ENCODE assay signal across 8 mouse cellular contexts in genomic region chr2:73484561-73485235, GRCm38 (mm10). TPM values are rescaled to one million over a fixed set of nuclear protein-coding genes. Genes with fewer than 3 reads are reported as not detected.
DNase-seq lines count a peak whose midpoint lies in the region; ATAC-seq and TF ChIP-seq lines count a peak whose summit lies in the region.

No protein-coding gene starts in this region.

- peak overlapping the region; percentile 21 for H3K4me3 ChIP-seq in heart, embryonic 11.5 days (ENCODE audit: low read depth, low read length)
- H3K4me3 ChIP-seq in E14TG2a.4 (replicated peaks; ENCODE audit: low read length): peak overlapping the region; percentile 68
- peak overlapping the region; percentile 53 for H3K4me3 ChIP-seq in liver, postnatal 0 days (ENCODE audit: low read depth, low read length)

- no peak for ATAC-seq in heart, embryonic 11.5 days (replicated peaks; ENCODE audit: insufficient number of reproducible peaks, low FRiP score, low TSS enrichment)
- peak; percentile 31 for ATAC-seq in erythroid progenitor cell, adult 5-6 weeks (replicated peaks; ENCODE audit: low FRiP score, poor library complexity, severe bottlenecking)
- ATAC-seq in liver, postnatal 0 days: peak; percentile 28
- ATAC-seq in cerebellum, adult (ENCODE audit: insufficient number of reproducible peaks, low FRiP score, low TSS enrichment): no peak

- no peaks in the 10 kb centered on the region for H3K27me3 ChIP-seq in heart, embryonic 11.5 days (ENCODE audit: control insufficient read depth, insufficient read depth, low read length)
- peaks cover 8% of the 10 kb centered on the region; the same call in 1 of the 2 replicates for H3K27me3 ChIP-seq in E14TG2a.4 (ENCODE audit: insufficient read depth, low read length)
- H3K27me3 ChIP-seq in liver, postnatal 0 days (ENCODE audit: insufficient read depth, low read length): no peaks in the 10 kb centered on the region

- TF ChIP-seq CTCF in E14TG2a.4 (conservative IDR thresholded peaks at IDR 0.05; ENCODE audit: low read length): no peak
- no peak for TF ChIP-seq CTCF in liver, postnatal 0 days (IDR thresholded peaks at IDR 0.05; ENCODE audit: low read depth)

- no peaks in the 10 kb centered on the region for H3K9me3 ChIP-seq in heart, embryonic 11.5 days (replicated peaks; ENCODE audit: control insufficient read depth, low read length)
- no peaks in the 10 kb centered on the region for H3K9me3 ChIP-seq in E14TG2a.4 (ENCODE audit: low read length)
- no peaks in the 10 kb centered on the region for H3K9me3 ChIP-seq in liver, postnatal 0 days (ENCODE audit: low read length)

- H3K9ac ChIP-seq in heart, embryonic 11.5 days (ENCODE audit: low read depth, low read length): peak overlapping the region; percentile 54; the same call in 1 of the 2 replicates
- peak overlapping the region; percentile 64 for H3K9ac ChIP-seq in liver, postnatal 0 days (replicated peaks)

- TF ChIP-seq EP300 in liver, postnatal 0 days (IDR thresholded peaks at IDR 0.05; ENCODE audit: low read depth): no peak

- H3K27ac ChIP-seq in heart, embryonic 11.5 days (ENCODE audit: low read depth, low read length): peak overlapping the region; percentile 75
- H3K27ac ChIP-seq in liver, postnatal 0 days (ENCODE audit: low read depth): peak overlapping the region; percentile 90

- H3K4me1 ChIP-seq in heart, embryonic 11.5 days (ENCODE audit: control insufficient read depth, insufficient read depth, low read length): 0 out of 2 replicates have a peak, but pooled peaks cover 8% of the 10 kb centered on the region
- peaks cover 40% of the 10 kb centered on the region for H3K4me1 ChIP-seq in E14TG2a.4 (replicated peaks; ENCODE audit: low read depth, low read length)
- peaks cover 30% of the 10 kb centered on the region for H3K4me1 ChIP-seq in liver, postnatal 0 days (ENCODE audit: insufficient read depth)

- no peak for DNase-seq in heart, adult 8-10 months (ENCODE audit: low spot score)
- no peak for DNase-seq in liver, postnatal 0 days
- DNase-seq in left cerebral cortex, postnatal 10 days (ENCODE audit: extremely low spot score in 1 of 2, low spot score in 2 of 2): no peak
- no peak for DNase-seq in cerebellum, postnatal 36 days

- peak overlapping the region; percentile 45 for H3K4me2 ChIP-seq in heart, embryonic 11.5 days
- H3K4me2 ChIP-seq in liver, postnatal 0 days (ENCODE audit: low read depth, low read length): peak overlapping the region; percentile 76

- H3K36me3 ChIP-seq in heart, embryonic 11.5 days (ENCODE audit: control insufficient read depth, insufficient read depth, low read length): no peaks in the 10 kb centered on the region
- no peaks in the 10 kb centered on the region for H3K36me3 ChIP-seq in E14TG2a.4 (ENCODE audit: insufficient read depth, low read length)
- peaks cover 10% of the 10 kb centered on the region; the same call in 1 of the 2 replicates for H3K36me3 ChIP-seq in liver, postnatal 0 days (replicated peaks; ENCODE audit: insufficient read depth, low read length)

- WGBS in heart, embryonic 11.5 days (ENCODE audit: insufficient replicate concordance): 43% methylated on average over 15 of the region's 15 CpGs
- WGBS in liver, postnatal 0 days (ENCODE audit: insufficient replicate concordance): 18% methylated on average over 15 of the region's 15 CpGs

- intact Hi-C loops in left cerebral cortex, postnatal 10 days (cut with DNase I): no loop called here

RNA-seq across cellular contexts. Expression of gene Wipf1, which starts 44.8 kb away (rescaled TPM):
- 6.3 and 7.8 TPM in 2 replicates for polyA plus RNA-seq in heart, embryonic 11.5 days (2014; fragmentation: Nextera tagmentation; extraction: Ambion mirVana)
- 10 to 100 TPM; 11.5 to 14.6 (median 13.3) TPM for total RNA-seq in heart, adult 8-10 months (2022)
- 12.6 and 13.3 TPM in 2 replicates for total RNA-seq in erythroid progenitor cell, adult 5-6 weeks (2015; ENCODE audit: low replicate concordance)
- total RNA-seq in erythroid progenitor cell, adult 5-6 weeks (2017; ENCODE audit: low replicate concordance): 3.6 and 3.7 TPM in 2 replicates
- polyA plus RNA-seq in liver, postnatal 0 days (2015; fragmentation: Nextera tagmentation; extraction: Ambion mirVana): 4.3 TPM in 2 replicates
- 1 to 10 TPM; 7.5 to 7.9 TPM for total RNA-seq in left cerebral cortex, postnatal 10 days (2021)

Comparison
In these comparisons a context has a peak if more than half of its experiments do, and no peak if none do; other contexts are left out.
1. ATAC-seq: peak in erythroid progenitor cell, adult 5-6 weeks (single experiment) and liver, postnatal 0 days (single experiment); none in heart, embryonic 11.5 days (single experiment) and cerebellum, adult (single experiment).
2. Peak in every context shown above with its lines, with median percentiles within 50 percentile points of each other: H3K4me3 ChIP-seq.